Mouse (Mus musculus): Measurements from ENCODE around the gene Usp2. TPM values are rescaled to one million over a fixed set of nuclear protein-coding genes. Genes with fewer than 3 reads are reported as not detected.

Gene Usp2
- polyA plus RNA-seq, 1 experiment from 2014 or later: 12.2 TPM

DNA sequence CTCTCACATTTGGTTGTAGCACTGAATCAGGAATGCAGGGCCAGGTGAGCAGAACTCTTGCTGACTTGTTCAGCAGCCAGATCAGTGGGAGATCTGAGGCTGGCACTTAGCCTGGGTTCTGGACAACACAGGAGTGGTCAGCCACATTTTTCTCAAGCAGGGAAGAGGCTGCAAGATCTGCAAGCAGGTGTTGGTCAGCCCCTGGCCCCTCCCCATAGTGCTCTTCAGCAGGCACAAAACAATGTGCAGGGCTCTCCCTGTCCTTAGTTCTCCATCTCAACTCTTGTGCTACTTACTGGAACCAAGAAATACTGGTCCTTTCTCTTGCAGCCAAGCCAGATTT is 77.9 kb downstream of the Usp2 start:
- Histone ChIP-seq H3K27ac (ENCODE audit: low read length) (no peak overlapping the region), H3K4me2 (ENCODE audit: low read depth, low read length) (no peak overlapping the region), H3K9me3 (ENCODE audit: control insufficient read depth, low read length) (no peaks in the 10 kb centered on the region), H3K4me3 (ENCODE audit: low read length) (no peak overlapping the region), H3K27me3 (ENCODE audit: control insufficient read depth, insufficient read depth, low read depth, low read length) (no peaks in the 10 kb centered on the region), H3K36me3 (ENCODE audit: control insufficient read depth, insufficient read depth, low read length) (peaks cover 10% of the 10 kb centered on the region), H3K9ac (ENCODE audit: low read length) (no peak overlapping the region), H3K4me1 (replicated peaks; ENCODE audit: control insufficient read depth, insufficient read depth, low read length) (0 out of 2 replicates have a peak, but pooled peaks cover 3% of the 10 kb centered on the region)
- ATAC-seq (ENCODE audit: low read depth): no peak

Other genes starting within 250 kb of the Usp2 start
- gene Thy1, start 23.6 kb upstream of the Usp2 start, polyA plus RNA-seq (2015; fragmentation: Nextera tagmentation; extraction: Ambion mirVana): 2.4 and 4.1 TPM in 2 replicates
- 0.20 and 0.21 TPM in 2 replicates for gene Mfrp, start 34.7 kb downstream of the Usp2 start, polyA plus RNA-seq (2015; fragmentation: Nextera tagmentation; extraction: Ambion mirVana)
- gene C1qtnf5, start 40.2 kb downstream of the Usp2 start, polyA plus RNA-seq (2015; fragmentation: Nextera tagmentation; extraction: Ambion mirVana): 5.4 and 5.6 TPM in 2 replicates
- gene Gm49380, start 46.5 kb downstream of the Usp2 start, polyA plus RNA-seq (2015; fragmentation: Nextera tagmentation; extraction: Ambion mirVana): 0.13 and 0.14 TPM in 2 replicates
- gene Rnf26, start 46.5 kb downstream of the Usp2 start, polyA plus RNA-seq (2015; fragmentation: Nextera tagmentation; extraction: Ambion mirVana): 60.1 and 63.8 TPM in 2 replicates
- 99.1 and 104 TPM in 2 replicates for gene Mcam, start 67.4 kb downstream of the Usp2 start, polyA plus RNA-seq (2015; fragmentation: Nextera tagmentation; extraction: Ambion mirVana)
- 15.3 and 15.5 TPM in 2 replicates for gene Cbl, start 167.0 kb downstream of the Usp2 start, polyA plus RNA-seq (2015; fragmentation: Nextera tagmentation; extraction: Ambion mirVana)
- 7.3 and 14.3 TPM in 2 replicates for gene Ccdc153, start 173.7 kb downstream of the Usp2 start, polyA plus RNA-seq (2015; fragmentation: Nextera tagmentation; extraction: Ambion mirVana)
- gene Pdzd3, start 184.4 kb downstream of the Usp2 start, polyA plus RNA-seq (2015; fragmentation: Nextera tagmentation; extraction: Ambion mirVana): 0.11 TPM in 1 of 2 replicates, not detected in the other
- 9.5 and 10.4 TPM in 2 replicates for gene Nlrx1, start 201.6 kb downstream of the Usp2 start, polyA plus RNA-seq (2015; fragmentation: Nextera tagmentation; extraction: Ambion mirVana)
- 1.4 and 2.1 TPM in 2 replicates for gene Abcg4, start 221.6 kb downstream of the Usp2 start, polyA plus RNA-seq (2015; fragmentation: Nextera tagmentation; extraction: Ambion mirVana)
- gene Hinfp, start 238.7 kb downstream of the Usp2 start, polyA plus RNA-seq (2015; fragmentation: Nextera tagmentation; extraction: Ambion mirVana): 24.3 and 25.1 TPM in 2 replicates

Data from lung, embryonic 16.5 days (tissue).